Mouse (Mus musculus) R1 (cell line): Measurements from ENCODE around the gene Cyp2c50.
A peak's percentile ranks its signal among the peaks of the same experiment; 100 is the strongest.
"Not testable (repeated sequence)": the region's sequence is repeated elsewhere in the genome, so short reads cannot be mapped to it uniquely, and the experiment has no call there.

Source experiments
- DNase-seq: peaks from one replicate; pipeline ENCODE4 v3.0.0-alpha.2; 2018; ENCODE audit warnings: low read depth, low spot score

The Cyp2c50 gene

GRCm38 (mm10) chr19:40089421-40089820 lies at the start of gene Cyp2c50:
Gene Cyp2c50 (plus strand): TSS chr19:40089688.
- not testable (repeated sequence) for DNase-seq

GRCm38 (mm10) chr19:40073701-40074100 lies 15.8 kb upstream of the Cyp2c50 start, which contains the start of gene Cyp2c54:
Gene Cyp2c54 (minus strand): TSS chr19:40073827.
- DNase-seq, result no peak

- no peak for DNase-seq
Measured at GRCm38 (mm10) chr19:40088381-40088780, 1.1 kb upstream of the Cyp2c50 start.

- no peak for DNase-seq
Measured at GRCm38 (mm10) chr19:40091111-40091510, 1.6 kb downstream of the Cyp2c50 start.

GRCm38 (mm10) chr19:40119624-40120023 lies 30.1 kb downstream of the Cyp2c50 start:
- not testable (repeated sequence) for DNase-seq

GRCm38 (mm10) chr19:40125165-40125564 lies 35.7 kb downstream of the Cyp2c50 start:
- peak; percentile 71 for DNase-seq

- peak; percentile 67 for DNase-seq
Measured at GRCm38 (mm10) chr19:40126996-40127395, 37.5 kb downstream of the Cyp2c50 start.
